Mouse (Mus musculus) cerebellum, adult 2 months (tissue): ENCODE data around the gene Gm5475.

Experiments
- CTCF ChIP-seq: fragments of 200-500 bp; IDR thresholded peaks from 2 replicates; pipeline ENCODE4 v1.5.1; 2011; ENCODE audit warnings: low read depth, mild to moderate bottlenecking, control low read depth, low read length, moderate library complexity, borderline replicate concordance; ENCODE audit not compliant: insufficient read depth
- POLR2A ChIP-seq: fragments of 200-500 bp; IDR thresholded peaks from 2 replicates; pipeline ENCODE4 v1.6.1; 2011; ENCODE audit warnings: low read length, control low read depth, borderline replicate concordance; ENCODE audit not compliant: insufficient read depth

DNA sequence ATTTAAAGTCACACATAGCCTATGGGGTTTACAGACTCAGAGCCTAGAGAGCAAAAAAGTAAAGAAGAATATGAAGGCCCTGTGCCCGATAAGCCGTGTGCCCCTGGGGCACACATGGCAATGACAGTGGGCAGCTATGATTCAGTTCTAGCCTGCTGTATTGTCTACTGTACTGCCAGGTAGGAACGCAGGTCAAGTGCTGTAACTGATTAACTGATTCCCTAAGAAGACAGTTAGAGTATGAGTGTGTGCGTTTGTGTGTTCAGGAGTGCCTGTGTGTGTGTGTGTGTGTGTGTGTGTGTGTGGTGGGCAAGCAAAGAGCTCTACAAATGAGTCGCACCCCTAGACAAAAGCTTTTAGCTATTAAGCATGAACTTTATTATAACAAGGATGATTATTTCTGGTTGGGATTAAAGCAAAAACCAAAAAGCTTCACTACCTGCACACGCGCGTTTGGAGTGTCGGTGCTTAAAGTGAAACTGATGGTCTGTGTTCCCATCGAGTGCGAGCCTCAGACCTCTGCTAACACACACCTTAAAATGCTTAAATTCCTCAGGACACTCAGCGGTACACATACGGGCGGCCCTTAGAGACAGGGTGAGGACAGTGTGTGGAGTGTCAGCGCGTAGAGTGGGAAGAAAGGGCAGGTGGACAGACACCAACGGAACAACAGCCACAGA, 34.3 kb upstream of the Gm5475 start:
- TF ChIP-seq CTCF (no peak), POLR2A (no peak)
